Mouse (Mus musculus) megakaryocyte, adult 5-6 weeks (primary cell): ENCODE measurements at regions not wholly inside any gene's neighbourhood (a gene's known extent, or its start where the extent isn't known, plus 50 kb on each side); places are given as distances from the start of the nearest gene placed in this dataset.
A peak's percentile ranks its signal among the peaks of the same experiment; 100 is the strongest.

Experiments used
- ATAC-seq: 2 replicates; pipeline ENCODE4 v1.8.0; 2016; ENCODE audit warnings: mild to moderate bottlenecking, inconsistent platforms; ENCODE audit not compliant: poor library complexity, severe bottlenecking

GRCm38 (mm10) chr9:94589672-94590071, 51.8 kb upstream of the 1190002N15Rik start:
- 0 out of 2 replicates have a peak, but pooled peaks have one; percentile 36 for ATAC-seq

GRCm38 (mm10) chr9:94604993-94605392, 64.7 kb upstream of the Slc9a9 start:
- ATAC-seq = peak; percentile 16

GRCm38 (mm10) chr9:94606422-94606821, 63.3 kb upstream of the Slc9a9 start:
- ATAC-seq = no peak

- peak; percentile 55 for ATAC-seq
These were observed 62.5 kb upstream of the Slc9a9 start for GRCm38 (mm10) chr9:94607011-94607749.

- ATAC-seq = no peak
These were observed 62.0 kb upstream of the Slc9a9 start for GRCm38 (mm10) chr9:94607750-94608106.

GRCm38 (mm10) chr9:94610101-94610500, 59.6 kb upstream of the Slc9a9 start:
- ATAC-seq = no peak

GRCm38 (mm10) chr9:94610600-94611337, 58.9 kb upstream of the Slc9a9 start:
- ATAC-seq = no peak

GRCm38 (mm10) chr9:94613891-94614671, 55.6 kb upstream of the Slc9a9 start:
- ATAC-seq = peak; percentile 70

GRCm38 (mm10) chr9:94615205-94615604, 54.5 kb upstream of the Slc9a9 start:
- no peak for ATAC-seq

- ATAC-seq = no peak
These were observed 51.5 kb upstream of the Slc9a9 start for GRCm38 (mm10) chr9:94618079-94618786.
